In the genomic region with DNA sequence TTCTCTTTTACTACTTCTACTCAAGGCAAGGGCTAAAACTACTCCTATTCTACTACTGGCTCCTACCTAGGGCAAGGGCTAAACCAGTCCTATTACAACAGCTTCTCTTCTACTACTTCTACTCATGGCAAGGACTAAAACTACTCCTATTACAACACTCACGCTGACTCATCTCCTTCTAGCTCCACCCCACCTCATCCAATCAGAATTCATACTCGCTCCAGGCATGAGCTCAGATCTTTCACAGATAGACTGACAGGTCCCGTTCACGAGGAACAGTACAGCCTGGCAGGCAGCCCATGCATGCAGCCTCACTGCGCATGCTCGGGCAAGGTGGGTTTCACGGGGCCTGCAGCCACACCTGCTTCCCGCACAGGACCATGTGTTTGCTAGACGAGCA, we compare ENCODE assay signal across 18 mouse cellular contexts.
DNase-seq lines count a peak whose midpoint lies in the region; ATAC-seq and TF ChIP-seq lines count a peak whose summit lies in the region.
"Had no signal": no experiment of that assay in that cellular context is flagged by ENCODE, and none has a peak within 500 bp of the region (broad histone marks: within the 10 kb centered on the region; RNA-seq: fewer than 3 reads in every experiment).

No protein-coding gene starts in this region.

- TF ChIP-seq POLR2A in brain, embryonic 14.5 days (IDR thresholded peaks at IDR 0.05; ENCODE audit: borderline replicate concordance, extremely low read depth, insufficient read depth, insufficient read length, poor library complexity, severe bottlenecking), result no peak

- ATAC-seq in forebrain, embryonic 16.5 days, result no peak
- no peak for ATAC-seq in megakaryocyte-erythroid progenitor cell, adult 5-6 weeks (replicated peaks; ENCODE audit: low FRiP score, low TSS enrichment, poor library complexity, severe bottlenecking)
- ATAC-seq: forebrain, embryonic 13.5 days; inflammation-experienced regulatory T-cells, adult 6 months had no signal

- H3K4me2 ChIP-seq in forebrain, embryonic 16.5 days (ENCODE audit: low read length), result no peak overlapping the region
- H3K4me2 ChIP-seq: embryonic facial prominence, embryonic 13.5 days; forebrain, embryonic 13.5 days; heart, embryonic 11.5 days; liver, embryonic 13.5 days; neural tube, embryonic 13.5 days had no signal

- H3K4me3 ChIP-seq in forebrain, embryonic 16.5 days (replicated peaks; ENCODE audit: low read length), result no peak overlapping the region
- H3K4me3 ChIP-seq: embryonic facial prominence, embryonic 13.5 days; forebrain, embryonic 13.5 days; liver, embryonic 13.5 days; neural tube, embryonic 13.5 days had no signal

- H3K27me3 ChIP-seq in forebrain, embryonic 16.5 days (replicated peaks; ENCODE audit: control insufficient read depth, insufficient read depth, low read length), result no peaks in the 10 kb centered on the region; the same call in 1 of the 2 replicates
- H3K27me3 ChIP-seq: embryonic facial prominence, embryonic 13.5 days; forebrain, embryonic 13.5 days; liver, embryonic 13.5 days; neural tube, embryonic 13.5 days had no signal

- no peaks in the 10 kb centered on the region for H3K9me3 ChIP-seq in forebrain, embryonic 16.5 days (ENCODE audit: control insufficient read depth, low read length)
- H3K9me3 ChIP-seq: embryonic facial prominence, embryonic 13.5 days; forebrain, embryonic 13.5 days; liver, embryonic 13.5 days had no signal

- peak; percentile 1 to 14 for DNase-seq in urinary bladder, adult 18-20 months (ENCODE audit: low spot score in 2 of 2)
- no peak for DNase-seq in urinary bladder, postnatal 4 days (ENCODE audit: low spot score in 2 of 2)
- peak; percentile 31 for DNase-seq in R1 (ENCODE audit: low read depth, low spot score)
- peak; percentile 0 for DNase-seq in brain, embryonic 14.5 days (ENCODE audit: low read depth)
- DNase-seq in urinary bladder, postnatal 36 days (ENCODE audit: low spot score in 2 of 2), result peak; percentile 1 to 12
- DNase-seq: heart, postnatal 4 days; kidney, postnatal 14 days; liver, embryonic 13.5 days; retina, postnatal 1 day; spleen, adult 18-20 months had no signal

- TF ChIP-seq CTCF in brain, embryonic 14.5 days (IDR thresholded peaks at IDR 0.05; ENCODE audit: borderline replicate concordance, extremely low read depth, insufficient read depth, insufficient read length), result no peak

- H3K36me3 ChIP-seq in forebrain, embryonic 16.5 days (ENCODE audit: control insufficient read depth, insufficient read depth), result no peaks in the 10 kb centered on the region
- H3K36me3 ChIP-seq: embryonic facial prominence, embryonic 13.5 days; liver, embryonic 13.5 days; neural tube, embryonic 13.5 days had no signal

- H3K4me1 ChIP-seq in forebrain, embryonic 16.5 days (replicated peaks; ENCODE audit: control insufficient read depth, insufficient read depth, low read length), result no peaks in the 10 kb centered on the region
- H3K4me1 ChIP-seq: embryonic facial prominence, embryonic 13.5 days; forebrain, embryonic 13.5 days; liver, embryonic 13.5 days; neural tube, embryonic 13.5 days had no signal

- 69% methylated on average over 9 of the region's 9 CpGs for WGBS in forebrain, embryonic 16.5 days

- no peak overlapping the region for H3K27ac ChIP-seq in forebrain, embryonic 16.5 days (ENCODE audit: low read length)
- H3K27ac ChIP-seq: embryonic facial prominence, embryonic 13.5 days; forebrain, embryonic 13.5 days; liver, embryonic 13.5 days; macrophage; neural tube, embryonic 13.5 days had no signal

- H3K9ac ChIP-seq in forebrain, embryonic 16.5 days (replicated peaks; ENCODE audit: low read depth, low read length), result no peak overlapping the region
- H3K9ac ChIP-seq: embryonic facial prominence, embryonic 13.5 days; forebrain, embryonic 13.5 days; liver, embryonic 13.5 days; neural tube, embryonic 13.5 days had no signal

Comparison
In these comparisons a context has a peak if more than half of its experiments do, and no peak if none do; other contexts are left out.
1. DNase-seq: peak in urinary bladder, adult 18-20 months (2 of 2), R1 (single experiment), brain, embryonic 14.5 days (single experiment) and urinary bladder, postnatal 36 days (2 of 2); none in urinary bladder, postnatal 4 days (0 of 2).